Mouse (Mus musculus) layer of hippocampus, adult 18-20 months (tissue): Measurements from ENCODE around the gene Smarcd3. TPM values are rescaled to one million over a fixed set of nuclear protein-coding genes. Genes with fewer than 3 reads are reported as not detected.

Experiments used
- DNase-seq, 2 experiments: peaks; one replicate each; pipeline ENCODE4 v3.0.0; 2022; ENCODE audit warnings: low spot score in 2 of 2
- total RNA-seq, 2 experiments: library from RNA; stranded (reverse); gene quantifications; 2 replicates each; pipeline ENCODE4 v1.2.3; 2021

Smarcd3 gene
- total RNA-seq, 2 experiments from 2014 or later, result 87.4 to 93.2 TPM

- no peak for DNase-seq
Measured at GRCm38 (mm10) chr5:24597901-24598569, 26.2 kb downstream of the Smarcd3 start.

DNA sequence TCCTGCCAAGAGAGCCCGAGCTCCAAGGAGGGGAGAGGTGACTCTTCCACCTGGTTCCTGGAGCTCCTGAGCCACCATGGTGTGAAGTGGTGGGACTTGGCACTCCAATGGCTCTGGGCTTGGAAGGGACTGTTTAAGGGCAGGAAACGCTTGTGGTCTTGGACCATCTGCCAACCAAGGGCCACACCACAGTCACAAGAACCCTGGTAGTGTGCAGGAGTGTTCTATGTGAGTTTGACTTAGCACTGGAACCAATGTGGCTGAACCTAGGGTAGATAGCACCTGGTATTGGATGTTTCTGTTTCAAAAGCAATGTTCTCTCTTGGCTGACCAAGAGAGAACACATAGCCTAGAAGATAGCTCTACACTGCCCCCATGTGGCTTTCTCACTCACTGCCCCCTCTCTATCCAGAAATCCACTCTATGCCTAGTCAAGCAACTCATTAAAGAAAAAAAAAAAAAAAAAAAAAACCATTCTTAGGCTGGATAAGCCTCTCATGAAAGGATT, 26.9 kb downstream of the Smarcd3 start:
- DNase-seq, result peak in 1 of 2 experiments; percentile 89

DNA sequence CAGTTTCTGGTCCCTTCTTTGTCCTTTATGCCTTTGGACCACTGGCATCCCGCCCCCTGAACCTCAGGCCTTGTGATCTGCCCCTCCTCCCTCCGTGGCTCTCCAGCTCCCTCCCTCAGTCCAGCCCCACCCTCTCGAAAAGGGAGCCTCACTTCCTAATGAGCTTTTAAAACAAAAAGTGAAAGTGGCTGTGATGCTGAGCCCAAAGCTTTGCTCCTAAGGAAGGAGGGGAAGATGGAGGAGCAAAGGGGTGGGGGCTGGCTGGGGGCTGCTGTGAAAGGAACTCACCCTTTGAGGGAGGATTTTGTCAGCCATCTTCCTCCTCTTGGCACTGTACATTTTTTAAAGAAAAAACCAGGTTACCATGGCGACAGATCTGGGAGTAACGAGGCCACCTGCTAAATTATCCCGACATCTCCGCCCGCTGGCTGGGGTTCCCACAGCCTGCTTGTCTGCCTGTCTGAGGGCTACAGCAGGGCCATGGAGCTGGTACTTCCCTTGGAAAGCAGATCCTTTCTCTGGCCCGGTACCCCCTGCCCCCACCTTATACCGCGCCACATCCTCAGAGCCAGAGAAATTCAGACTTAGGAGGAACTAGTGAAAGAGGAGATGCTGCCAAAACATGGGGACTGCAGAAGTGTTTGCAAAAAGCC, 27.6 kb downstream of the Smarcd3 start:
- DNase-seq, result peak; percentile 77 to 87

DNA sequence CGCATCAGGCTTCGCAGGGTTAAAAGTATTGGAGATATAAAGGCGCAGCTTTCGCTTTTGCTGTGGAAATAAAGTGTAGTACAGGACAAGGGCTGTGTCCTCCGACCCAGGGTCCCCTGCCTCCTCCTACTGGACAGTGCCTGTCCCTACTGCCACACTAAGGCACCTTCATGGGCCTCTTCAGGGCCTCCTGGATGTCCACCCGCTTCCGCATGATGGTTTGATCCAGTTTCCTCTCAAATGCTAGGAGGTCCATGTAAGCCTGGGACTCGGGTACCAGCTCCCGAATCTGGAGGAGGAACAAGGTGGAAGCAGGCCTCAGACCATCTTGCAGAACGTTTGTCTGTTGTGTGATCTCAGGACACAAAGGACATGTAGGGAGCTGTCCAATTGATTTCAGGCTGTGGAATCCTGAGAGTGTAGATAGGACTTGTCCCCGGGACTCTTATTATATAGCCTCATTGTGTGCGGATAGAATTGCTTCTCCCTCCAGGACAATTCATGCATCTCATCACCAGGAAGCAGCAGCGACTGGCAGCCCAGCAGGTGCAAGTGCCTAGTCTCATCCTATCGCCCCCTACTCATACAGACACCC, 28.3 kb downstream of the Smarcd3 start:
- no peak for DNase-seq

- DNase-seq, result no peak
Measured at GRCm38 (mm10) chr5:24595261-24595660, 28.9 kb downstream of the Smarcd3 start.

DNA sequence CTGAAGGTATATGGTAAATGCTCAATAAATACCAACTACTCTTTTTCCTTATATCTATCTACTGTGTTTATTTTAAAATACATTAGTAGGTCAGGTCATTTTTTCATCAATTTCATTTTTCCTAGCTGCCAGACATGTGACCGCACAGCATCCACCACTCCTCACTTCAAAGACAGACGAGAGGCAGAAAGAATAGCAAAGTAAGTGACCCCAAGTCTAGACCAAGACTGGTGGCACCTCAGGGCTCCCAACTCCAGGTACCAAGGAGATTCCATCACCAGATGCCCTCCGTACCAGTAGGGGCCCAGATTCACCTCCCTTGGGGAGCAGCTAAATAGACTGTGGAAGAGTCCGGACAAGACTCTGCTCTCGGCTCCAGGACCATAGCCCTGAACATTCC, 29.9 kb downstream of the Smarcd3 start:
- DNase-seq, result no peak

- DNase-seq, result no peak
Measured at GRCm38 (mm10) chr5:24593928-24594327, 30.3 kb downstream of the Smarcd3 start.

- no peak for DNase-seq
Measured at GRCm38 (mm10) chr5:24593230-24593629, 31.0 kb downstream of the Smarcd3 start.

GRCm38 (mm10) chr5:24592471-24593160, 31.6 kb downstream of the Smarcd3 start:
- no peak for DNase-seq

- no peak for DNase-seq
Measured at GRCm38 (mm10) chr5:24591796-24592470, 32.3 kb downstream of the Smarcd3 start.

GRCm38 (mm10) chr5:24591268-24591721, 32.9 kb downstream of the Smarcd3 start:
- DNase-seq, result no peak

DNA sequence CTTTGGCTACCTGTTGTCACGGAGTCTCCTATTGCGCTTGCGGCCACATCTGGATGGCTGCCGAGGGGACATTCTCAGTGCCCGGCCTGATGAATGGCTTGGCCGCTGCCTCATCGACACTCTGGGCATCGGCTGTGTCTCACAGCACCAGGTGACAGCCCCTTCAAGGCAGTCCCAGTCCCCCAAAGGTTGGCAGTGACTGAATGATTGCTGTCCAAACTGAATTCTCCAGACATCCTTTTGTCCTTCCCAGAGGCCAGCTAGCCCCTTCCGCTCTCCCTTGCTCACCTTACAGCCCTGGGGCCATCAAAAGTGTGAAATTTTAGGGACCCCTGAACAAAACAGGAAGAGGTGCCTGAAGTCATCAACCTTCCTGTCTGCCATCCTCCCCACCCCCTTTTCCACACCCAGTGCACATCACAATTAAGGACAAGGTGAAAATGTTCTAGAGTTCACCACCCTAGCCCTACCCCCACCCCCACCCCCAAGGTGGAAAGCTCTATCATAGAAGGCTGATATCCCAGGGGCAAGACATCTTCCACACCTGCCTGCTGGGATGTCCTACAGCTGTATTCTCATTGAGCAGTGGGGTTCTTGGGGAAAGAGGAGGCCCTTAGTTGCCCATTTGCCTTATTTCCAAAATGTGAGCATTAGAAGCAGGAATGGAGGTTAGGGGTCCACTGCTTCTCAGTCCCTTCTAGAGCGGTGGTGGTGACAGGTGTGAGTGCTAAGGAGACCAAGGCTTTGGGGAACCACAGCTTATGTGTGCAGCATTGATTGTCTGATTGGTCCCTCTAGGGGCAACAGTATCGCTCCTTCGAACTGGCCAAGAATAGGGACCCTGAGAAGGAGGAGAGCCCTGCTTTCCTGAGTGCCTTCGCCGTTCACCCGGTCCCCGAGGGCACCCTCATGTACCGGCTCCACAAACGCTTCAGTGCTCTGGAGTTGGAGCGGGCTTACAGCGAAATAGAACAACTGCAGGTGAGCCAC, 34.4 kb downstream of the Smarcd3 start:
- no peak for DNase-seq

DNA sequence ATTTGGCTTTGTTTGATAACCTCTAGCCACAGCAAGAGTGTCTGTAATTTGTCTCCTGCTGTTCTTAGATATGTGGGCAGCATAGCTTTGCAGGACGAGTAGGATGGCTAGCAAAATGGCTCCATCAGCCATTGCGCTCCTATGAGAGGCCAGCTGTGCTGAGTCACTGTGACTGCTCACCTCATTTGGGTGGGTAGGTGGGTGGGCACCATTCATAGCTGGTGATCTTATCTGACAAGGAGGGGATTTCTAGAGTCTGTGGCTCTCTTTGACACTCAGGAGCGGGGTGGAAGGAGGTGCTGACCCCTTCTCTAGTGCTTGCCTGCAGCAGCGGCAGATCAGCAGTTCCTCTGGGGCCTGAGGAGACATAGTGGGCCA, 37.0 kb downstream of the Smarcd3 start:
- no peak for DNase-seq

DNA sequence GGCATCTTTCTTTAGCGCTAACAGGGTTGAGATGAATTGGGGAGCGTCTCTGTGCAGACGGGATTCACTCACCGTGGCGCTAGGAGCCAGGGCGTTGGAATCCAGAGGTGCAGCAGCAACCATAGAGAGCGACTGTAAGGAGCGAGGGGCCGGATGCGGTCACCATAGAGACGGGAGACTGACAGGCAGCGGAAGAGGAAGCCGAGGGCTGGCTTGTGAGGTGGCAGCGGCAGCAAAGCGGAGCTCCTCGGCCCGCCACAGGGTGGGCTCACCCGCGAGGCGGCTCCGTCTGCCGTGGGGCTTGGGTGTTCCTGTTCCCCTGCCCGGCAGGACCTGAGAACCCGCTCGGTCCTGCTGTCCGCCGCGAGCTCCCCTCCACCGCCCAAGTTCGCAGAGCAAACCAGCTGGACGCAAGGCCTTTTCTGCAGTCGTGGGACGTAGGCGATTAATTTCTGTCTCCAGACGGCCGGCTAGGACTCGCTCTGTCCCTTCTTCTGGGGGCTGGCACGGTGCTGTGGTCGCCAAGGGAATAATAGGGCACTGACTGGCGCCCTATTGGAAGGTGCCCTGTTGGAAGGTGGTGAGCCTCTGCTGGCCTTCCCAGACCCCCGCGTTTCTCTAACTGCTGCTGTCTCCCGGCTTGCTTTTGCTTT, 37.5 kb downstream of the Smarcd3 start, which contains the start of gene Chpf2:
Chpf2 (plus strand) TSS at position 195 of the 653 bp plus-strand sequence.
- peak; percentile 78 to 86 for DNase-seq

DNA sequence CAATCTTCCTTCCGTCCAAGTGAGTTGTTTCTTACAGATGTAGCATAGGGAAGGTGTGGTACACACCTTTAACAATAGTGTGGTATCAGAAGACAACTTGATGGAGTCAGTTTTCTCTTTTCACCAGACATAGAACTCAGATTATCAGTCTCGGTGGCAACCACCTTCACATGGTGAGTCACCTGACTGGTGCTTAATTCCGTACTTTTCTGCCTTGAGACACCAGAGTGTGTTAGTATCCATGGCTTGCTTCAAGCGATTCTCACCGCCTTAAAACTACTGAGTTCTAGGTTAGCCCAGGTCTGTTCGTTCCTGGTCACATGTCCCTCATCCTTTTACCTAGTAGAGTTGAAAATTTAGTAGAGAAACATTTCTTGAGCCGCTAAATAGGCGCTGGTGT, 38.1 kb downstream of the Smarcd3 start:
- no peak for DNase-seq

GRCm38 (mm10) chr5:24578109-24578963, 45.9 kb downstream of the Smarcd3 start:
- DNase-seq, result no peak

GRCm38 (mm10) chr5:24577183-24577929, 46.9 kb downstream of the Smarcd3 start, which contains the start of gene Abcf2:
Abcf2 (minus strand) TSS chr5:24577467.
- DNase-seq, result peak; percentile 100
